Comparison of ENCODE assay signal across 7 mouse cellular contexts in the genomic region with DNA sequence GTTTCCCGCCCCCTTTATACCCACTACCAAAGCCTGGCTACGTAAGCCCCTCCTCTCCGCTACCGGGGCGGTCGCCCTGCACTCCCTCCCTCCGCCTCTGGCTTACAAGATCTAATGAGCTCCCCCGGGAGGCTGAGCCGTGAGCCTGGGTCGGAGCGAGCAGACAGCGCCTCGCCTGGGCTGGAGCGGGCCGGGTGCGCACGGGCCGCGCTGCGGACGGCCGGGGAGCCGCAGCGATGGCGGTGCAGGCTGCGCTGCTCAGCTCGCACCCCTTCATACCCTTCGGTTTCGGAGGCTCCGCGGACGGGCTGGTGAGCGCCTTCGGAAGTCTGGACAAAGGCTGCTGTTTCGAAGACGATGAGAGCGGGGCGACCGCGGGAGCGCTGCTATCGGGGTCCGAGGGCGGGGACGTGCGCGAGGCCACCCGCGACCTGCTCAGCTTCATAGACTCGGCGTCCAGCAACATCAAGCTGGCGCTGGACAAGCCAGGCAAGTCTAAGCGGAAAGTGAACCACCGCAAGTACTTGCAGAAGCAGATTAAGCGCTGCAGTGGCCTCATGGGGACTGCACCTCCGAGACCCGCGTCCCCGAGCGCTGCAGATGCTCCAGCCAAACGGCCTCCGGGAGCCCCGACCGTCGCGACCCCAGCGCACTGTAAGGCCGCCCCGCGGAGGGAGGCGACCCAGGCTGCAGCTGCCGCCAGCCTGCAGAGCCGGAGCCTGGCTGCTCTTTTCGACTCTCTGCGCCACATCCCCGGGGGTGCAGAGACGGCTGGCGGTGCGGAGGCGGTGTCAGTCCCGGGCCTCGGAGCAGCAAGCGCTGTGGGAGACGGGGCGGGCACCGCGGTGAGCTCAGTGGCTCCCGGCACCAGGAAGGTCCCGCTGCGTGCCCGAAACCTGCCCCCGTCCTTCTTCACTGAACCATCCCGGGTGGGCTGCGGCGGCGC. TPM values are rescaled to one million over a fixed set of nuclear protein-coding genes. Genes with fewer than 3 reads are reported as not detected.
DNase-seq lines count a peak whose midpoint lies in the region; ATAC-seq and TF ChIP-seq lines count a peak whose summit lies in the region.

A gene (plus strand): TSS at position 81 of the 946 bp plus-strand sequence.

- peak within 1 kb of the TSS; percentile 50 for H3K27ac ChIP-seq in embryonic facial prominence, embryonic 12.5 days
- H3K27ac ChIP-seq in kidney, embryonic 15.5 days, result 0 out of 2 replicates have a peak within 1 kb of the TSS, but pooled peaks have one; percentile 52
- H3K27ac ChIP-seq in limb, embryonic 13.5 days, result peak within 1 kb of the TSS; percentile 85
- H3K27ac ChIP-seq in midbrain, embryonic 13.5 days, result peak within 1 kb of the TSS; percentile 90
- H3K27ac ChIP-seq in stomach, postnatal 0 days (replicated peaks), result 0 out of 2 replicates have a peak within 1 kb of the TSS, but pooled peaks have one; percentile 24

- 0 out of 2 replicates have a peak, but pooled peaks cover 4% of the 10 kb centered on the region for H3K4me1 ChIP-seq in embryonic facial prominence, embryonic 12.5 days
- H3K4me1 ChIP-seq in kidney, embryonic 15.5 days, result peaks cover 20% of the 10 kb centered on the region
- H3K4me1 ChIP-seq in limb, embryonic 13.5 days, result peaks cover 34% of the 10 kb centered on the region
- H3K4me1 ChIP-seq in midbrain, embryonic 13.5 days (replicated peaks), result peaks cover 60% of the 10 kb centered on the region
- no peaks in the 10 kb centered on the region for H3K4me1 ChIP-seq in stomach, postnatal 0 days (replicated peaks; ENCODE audit: control insufficient read depth, insufficient read depth)

- peak within 1 kb of the TSS; percentile 47 for H3K9ac ChIP-seq in embryonic facial prominence, embryonic 12.5 days
- peak within 1 kb of the TSS; percentile 48 for H3K9ac ChIP-seq in kidney, embryonic 15.5 days
- H3K9ac ChIP-seq in limb, embryonic 13.5 days, result peak within 1 kb of the TSS; percentile 85
- H3K9ac ChIP-seq in midbrain, embryonic 13.5 days (replicated peaks), result peak within 1 kb of the TSS; percentile 86
- H3K9ac ChIP-seq in stomach, postnatal 0 days (ENCODE audit: low read length), result peak within 1 kb of the TSS; percentile 65

- no peak for TF ChIP-seq EP300 in stomach, postnatal 0 days (optimal IDR thresholded peaks at IDR 0.05)

- no peaks in the 10 kb centered on the region for H3K9me3 ChIP-seq in embryonic facial prominence, embryonic 12.5 days
- no peaks in the 10 kb centered on the region for H3K9me3 ChIP-seq in kidney, embryonic 15.5 days (replicated peaks)
- no peaks in the 10 kb centered on the region for H3K9me3 ChIP-seq in limb, embryonic 13.5 days
- H3K9me3 ChIP-seq in midbrain, embryonic 13.5 days, result no peaks in the 10 kb centered on the region
- H3K9me3 ChIP-seq in stomach, postnatal 0 days (ENCODE audit: control insufficient read depth, low read length), result no peaks in the 10 kb centered on the region

- peak; percentile 90 for ATAC-seq in embryonic facial prominence, embryonic 12.5 days (ENCODE audit: insufficient number of reproducible peaks, insufficient read depth, low FRiP score, low TSS enrichment)
- ATAC-seq in kidney, embryonic 15.5 days (replicated peaks; ENCODE audit: low FRiP score), result peak; percentile 97
- peak; percentile 94 for ATAC-seq in limb, embryonic 13.5 days (ENCODE audit: low FRiP score, low read depth)
- ATAC-seq in midbrain, embryonic 13.5 days, result peak; percentile 97
- peak; percentile 83 for ATAC-seq in stomach, postnatal 0 days (ENCODE audit: low FRiP score, low TSS enrichment)

- 0 out of 2 replicates have a peak, but pooled peaks cover 8% of the 10 kb centered on the region for H3K27me3 ChIP-seq in embryonic facial prominence, embryonic 12.5 days
- peaks cover 48% of the 10 kb centered on the region for H3K27me3 ChIP-seq in kidney, embryonic 15.5 days
- H3K27me3 ChIP-seq in limb, embryonic 13.5 days, result no peaks in the 10 kb centered on the region
- H3K27me3 ChIP-seq in midbrain, embryonic 13.5 days, result no peaks in the 10 kb centered on the region
- H3K27me3 ChIP-seq in stomach, postnatal 0 days (ENCODE audit: control insufficient read depth, insufficient read depth, low read length), result no peaks in the 10 kb centered on the region

- H3K36me3 ChIP-seq in embryonic facial prominence, embryonic 12.5 days, result no peaks in the 10 kb centered on the region
- H3K36me3 ChIP-seq in kidney, embryonic 15.5 days, result no peaks in the 10 kb centered on the region
- H3K36me3 ChIP-seq in limb, embryonic 13.5 days, result no peaks in the 10 kb centered on the region
- H3K36me3 ChIP-seq in midbrain, embryonic 13.5 days, result no peaks in the 10 kb centered on the region
- H3K36me3 ChIP-seq in stomach, postnatal 0 days (ENCODE audit: control insufficient read depth, insufficient read depth, low read length), result no peaks in the 10 kb centered on the region

- H3K4me2 ChIP-seq in embryonic facial prominence, embryonic 12.5 days (replicated peaks), result peak within 1 kb of the TSS; percentile 83
- H3K4me2 ChIP-seq in kidney, embryonic 15.5 days, result peak within 1 kb of the TSS; percentile 94
- H3K4me2 ChIP-seq in limb, embryonic 13.5 days (replicated peaks), result peak within 1 kb of the TSS; percentile 87
- H3K4me2 ChIP-seq in midbrain, embryonic 13.5 days (replicated peaks), result peak within 1 kb of the TSS; percentile 87
- peak within 1 kb of the TSS; percentile 83 for H3K4me2 ChIP-seq in stomach, postnatal 0 days (replicated peaks; ENCODE audit: low read depth)

- peak within 1 kb of the TSS; percentile 48 for H3K4me3 ChIP-seq in embryonic facial prominence, embryonic 12.5 days
- peak within 1 kb of the TSS; percentile 62 for H3K4me3 ChIP-seq in kidney, embryonic 15.5 days (replicated peaks)
- H3K4me3 ChIP-seq in limb, embryonic 13.5 days, result peak within 1 kb of the TSS; percentile 74
- peak within 1 kb of the TSS; percentile 82 for H3K4me3 ChIP-seq in midbrain, embryonic 13.5 days (replicated peaks)
- peak within 1 kb of the TSS; percentile 51 for H3K4me3 ChIP-seq in stomach, postnatal 0 days (ENCODE audit: low read depth, low read length)

- DNase-seq in brain, embryonic 18.5 days (ENCODE audit: low read depth, low spot score), result peak; percentile 75
- DNase-seq in heart, adult 8-10 months (ENCODE audit: low spot score), result peak; percentile 72
- peak; percentile 57 for DNase-seq in stomach, postnatal 0 days (ENCODE audit: low spot score)

- peak; percentile 56 for TF ChIP-seq CTCF in stomach, postnatal 0 days (IDR thresholded peaks at IDR 0.05; ENCODE audit: low read depth)

- under 1% methylated on average over 89 of the region's 96 CpGs for WGBS in embryonic facial prominence, embryonic 12.5 days
- WGBS in kidney, embryonic 15.5 days, result under 1% methylated on average over 96 of the region's 96 CpGs
- under 1% methylated on average over 92 of the region's 96 CpGs for WGBS in limb, embryonic 13.5 days
- WGBS in midbrain, embryonic 13.5 days, result 0% methylated on average over 92 of the region's 96 CpGs
- under 1% methylated on average over 77 of the region's 96 CpGs for WGBS in stomach, postnatal 0 days

RNA-seq across cellular contexts. Expression of the gene that starts here (rescaled TPM):
- 11.6 and 12.5 TPM in 2 replicates for polyA plus RNA-seq in embryonic facial prominence, embryonic 12.5 days (2016; fragmentation: Nextera tagmentation; extraction: Ambion mirVana)
- 1 to 10 TPM; 3.5 to 4.3 (median 4.1) TPM for total RNA-seq in heart, adult 8-10 months (2022)
- polyA plus RNA-seq in kidney, embryonic 15.5 days (2015; fragmentation: Nextera tagmentation; extraction: Ambion mirVana), result 2.9 and 3.4 TPM in 2 replicates
- polyA plus RNA-seq in limb, embryonic 13.5 days (2015; fragmentation: Nextera tagmentation; extraction: Ambion mirVana), result 16.2 and 16.8 TPM in 2 replicates
- polyA plus RNA-seq in midbrain, embryonic 13.5 days (2015; fragmentation: Nextera tagmentation; extraction: Ambion mirVana), result 27.5 and 37.5 TPM in 2 replicates
- 2.7 and 3.0 TPM in 2 replicates for polyA plus RNA-seq in stomach, postnatal 0 days (2015; fragmentation: Nextera tagmentation; extraction: Ambion mirVana)

Comparison
In these comparisons a context has a peak if more than half of its experiments do, and no peak if none do; other contexts are left out.
1. Peak in every context shown above with its lines: DNase-seq, ATAC-seq, H3K4me3 ChIP-seq and H3K27ac ChIP-seq.
2. H3K27ac ChIP-seq: peak in every context shown above with its lines; median percentile 90 in midbrain, embryonic 13.5 days; 85 in limb, embryonic 13.5 days; 52 in kidney, embryonic 15.5 days; 50 in embryonic facial prominence, embryonic 12.5 days; 24 in stomach, postnatal 0 days.